Mouse (Mus musculus): ENCODE measurements at regions not wholly inside any gene's neighbourhood (a gene's known extent, or its start where the extent isn't known, plus 50 kb on each side); places are given as distances from the start of the nearest gene placed in this dataset.
"Not testable (repeated sequence)": the region's sequence is repeated elsewhere in the genome, so short reads cannot be mapped to it uniquely, and the experiment has no call there.

GRCm38 (mm10) chr15:24422333-24422942, 991.1 kb downstream of the Basp1 start:
- no peak for DNase-seq
- Histone ChIP-seq H3K4me1 (ENCODE audit: control insufficient read depth, insufficient read depth, low read length) (no peaks in the 10 kb centered on the region), H3K9me3 (ENCODE audit: control insufficient read depth, low read length) (no peaks in the 10 kb centered on the region), H3K36me3 (ENCODE audit: control insufficient read depth, insufficient read depth, low read length) (no peaks in the 10 kb centered on the region), H3K9ac (replicated peaks; ENCODE audit: low read length) (no peak overlapping the region), H3K27me3 (ENCODE audit: control insufficient read depth, insufficient read depth, low read length) (no peaks in the 10 kb centered on the region), H3K4me3 (replicated peaks; ENCODE audit: low read depth, low read length) (no peak overlapping the region), H3K27ac (replicated peaks; ENCODE audit: low read depth, low read length) (no peak overlapping the region), H3K4me2 (ENCODE audit: low read length) (no peak overlapping the region)
- no peak for ATAC-seq (ENCODE audit: low FRiP score, low TSS enrichment)
- 57% methylated on average over 2 of the region's 2 CpGs for WGBS

- no peaks in the 10 kb centered on the region for H3K9me3 ChIP-seq (ENCODE audit: control insufficient read depth, low read length)
- H3K4me2 ChIP-seq (ENCODE audit: low read length), result no peak overlapping the region
- no peak overlapping the region for H3K4me3 ChIP-seq (replicated peaks; ENCODE audit: low read depth, low read length)
- H3K27ac ChIP-seq (replicated peaks; ENCODE audit: low read depth, low read length), result no peak overlapping the region
- ATAC-seq (ENCODE audit: low FRiP score, low TSS enrichment) (no peak), DNase-seq (no peak)
- no peak overlapping the region for H3K9ac ChIP-seq (replicated peaks; ENCODE audit: low read length)
- WGBS, result 79% methylated on average over 1 of the region's 1 CpGs
- H3K27me3 ChIP-seq (ENCODE audit: control insufficient read depth, insufficient read depth, low read length), result no peaks in the 10 kb centered on the region
- H3K4me1 ChIP-seq (ENCODE audit: control insufficient read depth, insufficient read depth, low read length), result no peaks in the 10 kb centered on the region
- no peaks in the 10 kb centered on the region for H3K36me3 ChIP-seq (ENCODE audit: control insufficient read depth, insufficient read depth, low read length)
Measured at GRCm38 (mm10) chr15:24419736-24420135, 993.8 kb downstream of the Basp1 start.

DNA sequence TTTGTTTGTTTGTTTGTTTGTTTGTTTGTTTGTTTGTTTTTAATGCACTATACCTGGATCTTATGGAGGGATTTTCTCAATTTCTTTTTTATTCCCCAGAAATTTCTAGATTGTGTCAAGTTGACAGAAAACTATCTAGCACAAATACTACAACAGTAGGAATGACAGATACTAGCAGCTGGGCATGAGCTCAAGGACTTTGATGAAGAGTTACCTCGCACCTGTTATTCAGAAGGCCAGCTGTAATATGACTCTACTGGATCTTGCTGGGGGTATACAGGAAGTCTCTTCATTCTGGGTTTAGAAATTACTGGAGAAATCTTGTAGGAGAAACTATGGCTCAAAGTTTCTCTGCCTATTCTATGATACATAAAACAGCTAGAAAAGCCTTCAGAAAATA, 994.4 kb downstream of the Basp1 start:
- H3K9me3 ChIP-seq (ENCODE audit: control insufficient read depth, low read length), result no peaks in the 10 kb centered on the region
- 90% methylated on average over 1 of the region's 1 CpGs for WGBS
- no peak overlapping the region for H3K4me3 ChIP-seq (replicated peaks; ENCODE audit: low read depth, low read length)
- H3K4me2 ChIP-seq (ENCODE audit: low read length), result no peak overlapping the region
- no peak for DNase-seq
- H3K36me3 ChIP-seq (ENCODE audit: control insufficient read depth, insufficient read depth, low read length), result no peaks in the 10 kb centered on the region
- H3K9ac ChIP-seq (replicated peaks; ENCODE audit: low read length), result no peak overlapping the region
- no peaks in the 10 kb centered on the region for H3K27me3 ChIP-seq (ENCODE audit: control insufficient read depth, insufficient read depth, low read length)
- ATAC-seq (ENCODE audit: low FRiP score, low TSS enrichment), result no peak
- no peak overlapping the region for H3K27ac ChIP-seq (replicated peaks; ENCODE audit: low read depth, low read length)
- no peaks in the 10 kb centered on the region for H3K4me1 ChIP-seq (ENCODE audit: control insufficient read depth, insufficient read depth, low read length)

GRCm38 (mm10) chr15:24407691-24408090, 1005.9 kb downstream of the Basp1 start:
- H3K4me3 ChIP-seq (replicated peaks; ENCODE audit: low read depth, low read length), result no peak overlapping the region
- DNase-seq (peak; percentile 86), ATAC-seq (ENCODE audit: low FRiP score, low TSS enrichment) (no peak)
- H3K4me2 ChIP-seq (ENCODE audit: low read length), result no peak overlapping the region
- H3K27ac ChIP-seq (replicated peaks; ENCODE audit: low read depth, low read length), result no peak overlapping the region
- H3K4me1 ChIP-seq (ENCODE audit: control insufficient read depth, insufficient read depth, low read length), result no peaks in the 10 kb centered on the region
- no peaks in the 10 kb centered on the region for H3K27me3 ChIP-seq (ENCODE audit: control insufficient read depth, insufficient read depth, low read length)
- H3K9ac ChIP-seq (replicated peaks; ENCODE audit: low read length), result no peak overlapping the region
- H3K36me3 ChIP-seq (ENCODE audit: control insufficient read depth, insufficient read depth, low read length), result no peaks in the 10 kb centered on the region
- WGBS, result 66% methylated on average over 3 of the region's 3 CpGs
- H3K9me3 ChIP-seq (ENCODE audit: control insufficient read depth, low read length), result no peaks in the 10 kb centered on the region

DNA sequence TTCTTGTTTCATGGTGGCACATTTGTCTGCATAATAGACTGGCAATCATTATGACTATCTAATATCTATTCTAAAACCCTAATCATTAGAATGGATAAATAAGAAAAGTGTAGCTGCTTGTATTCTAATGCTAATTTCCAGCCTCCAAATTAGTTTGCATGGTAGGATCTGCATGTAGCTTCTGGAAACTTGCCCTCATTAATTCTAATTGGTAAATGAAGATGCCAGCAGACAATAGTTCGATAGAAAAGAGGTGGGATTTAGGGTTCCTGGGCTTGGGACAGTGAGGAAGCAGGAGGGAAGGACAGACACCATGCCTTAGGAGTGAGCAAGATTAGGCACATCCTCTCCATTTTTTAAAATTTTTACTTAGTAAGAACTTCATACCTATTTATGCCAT, 1008.3 kb downstream of the Basp1 start:
- Histone ChIP-seq H3K4me3 (replicated peaks; ENCODE audit: low read depth, low read length) (no peak overlapping the region), H3K4me2 (ENCODE audit: low read length) (no peak overlapping the region), H3K9ac (replicated peaks; ENCODE audit: low read length) (no peak overlapping the region), H3K4me1 (ENCODE audit: control insufficient read depth, insufficient read depth, low read length) (no peaks in the 10 kb centered on the region), H3K9me3 (ENCODE audit: control insufficient read depth, low read length) (no peaks in the 10 kb centered on the region), H3K27me3 (ENCODE audit: control insufficient read depth, insufficient read depth, low read length) (no peaks in the 10 kb centered on the region), H3K27ac (replicated peaks; ENCODE audit: low read depth, low read length) (no peak overlapping the region), H3K36me3 (ENCODE audit: control insufficient read depth, insufficient read depth, low read length) (no peaks in the 10 kb centered on the region)
- DNase-seq (no peak), ATAC-seq (ENCODE audit: low FRiP score, low TSS enrichment) (no peak)
- WGBS, result 81% methylated on average over 1 of the region's 1 CpGs

DNA sequence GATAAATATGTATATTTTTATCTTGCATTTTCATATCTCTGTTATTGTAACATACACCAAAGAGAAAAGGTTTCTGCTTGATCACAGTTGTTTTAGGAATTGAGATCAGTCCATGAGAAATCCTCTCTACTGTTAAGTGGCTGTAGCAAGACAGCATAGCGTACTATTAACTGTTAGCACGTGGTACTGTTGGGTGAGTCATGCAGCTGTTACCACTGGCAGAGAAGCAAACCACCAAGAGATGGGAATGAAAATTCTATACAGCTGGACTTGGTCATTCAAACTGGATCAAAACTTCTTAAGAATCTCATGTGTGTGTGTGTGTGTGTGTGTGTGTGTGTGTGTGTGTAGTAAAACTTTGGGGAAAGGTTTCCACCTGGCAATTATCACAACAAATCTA, 1013.5 kb downstream of the Basp1 start:
- H3K9me3 ChIP-seq (ENCODE audit: control insufficient read depth, low read length), result no peaks in the 10 kb centered on the region
- no peaks in the 10 kb centered on the region for H3K36me3 ChIP-seq (ENCODE audit: control insufficient read depth, insufficient read depth, low read length)
- no peak overlapping the region for H3K4me2 ChIP-seq (ENCODE audit: low read length)
- no peaks in the 10 kb centered on the region for H3K27me3 ChIP-seq (ENCODE audit: control insufficient read depth, insufficient read depth, low read length)
- WGBS, result 90% methylated on average over 2 of the region's 2 CpGs
- H3K4me3 ChIP-seq (replicated peaks; ENCODE audit: low read depth, low read length), result no peak overlapping the region
- H3K27ac ChIP-seq (replicated peaks; ENCODE audit: low read depth, low read length), result no peak overlapping the region
- ATAC-seq (ENCODE audit: low FRiP score, low TSS enrichment) (no peak), DNase-seq (no peak)
- no peaks in the 10 kb centered on the region for H3K4me1 ChIP-seq (ENCODE audit: control insufficient read depth, insufficient read depth, low read length)
- no peak overlapping the region for H3K9ac ChIP-seq (replicated peaks; ENCODE audit: low read length)

GRCm38 (mm10) chr15:24358398-24358797, 1055.2 kb downstream of the Basp1 start:
- no peak; the same call in 1 of the 2 replicates for ATAC-seq (ENCODE audit: low FRiP score, low TSS enrichment)
- no peak for DNase-seq
- no peaks in the 10 kb centered on the region for H3K4me1 ChIP-seq (ENCODE audit: control insufficient read depth, insufficient read depth, low read length)
- H3K9ac ChIP-seq (replicated peaks; ENCODE audit: low read length), result no peak overlapping the region
- no peak overlapping the region for H3K4me3 ChIP-seq (replicated peaks; ENCODE audit: low read depth, low read length)
- no peaks in the 10 kb centered on the region for H3K9me3 ChIP-seq (ENCODE audit: control insufficient read depth, low read length)
- no peaks in the 10 kb centered on the region for H3K27me3 ChIP-seq (ENCODE audit: control insufficient read depth, insufficient read depth, low read length)
- H3K4me2 ChIP-seq (ENCODE audit: low read length), result no peak overlapping the region
- H3K36me3 ChIP-seq (ENCODE audit: control insufficient read depth, insufficient read depth, low read length), result no peaks in the 10 kb centered on the region
- H3K27ac ChIP-seq (replicated peaks; ENCODE audit: low read depth, low read length), result no peak overlapping the region
- 88% methylated on average over 8 of the region's 8 CpGs for WGBS

GRCm38 (mm10) chr15:24348975-24349560, 1064.5 kb downstream of the Basp1 start:
- H3K4me1 ChIP-seq (ENCODE audit: control insufficient read depth, insufficient read depth, low read length), result no peaks in the 10 kb centered on the region
- no peaks in the 10 kb centered on the region for H3K27me3 ChIP-seq (ENCODE audit: control insufficient read depth, insufficient read depth, low read length)
- H3K27ac ChIP-seq (replicated peaks; ENCODE audit: low read depth, low read length), result no peak overlapping the region
- no peak overlapping the region for H3K4me2 ChIP-seq (ENCODE audit: low read length)
- no peak overlapping the region for H3K4me3 ChIP-seq (replicated peaks; ENCODE audit: low read depth, low read length)
- WGBS, result 67% methylated on average over 1 of the region's 1 CpGs
- ATAC-seq (ENCODE audit: low FRiP score, low TSS enrichment), result peak; percentile 67; the same call in 1 of the 2 replicates
- peak; percentile 36 for DNase-seq
- no peak overlapping the region for H3K9ac ChIP-seq (replicated peaks; ENCODE audit: low read length)
- H3K36me3 ChIP-seq (ENCODE audit: control insufficient read depth, insufficient read depth, low read length), result no peaks in the 10 kb centered on the region
- no peaks in the 10 kb centered on the region for H3K9me3 ChIP-seq (ENCODE audit: control insufficient read depth, low read length)

GRCm38 (mm10) chr15:24335876-24336275, 1077.7 kb downstream of the Basp1 start:
- not testable (repeated sequence) for H3K4me2 ChIP-seq (ENCODE audit: low read length); H3K36me3 ChIP-seq (ENCODE audit: control insufficient read depth, insufficient read depth, low read length); DNase-seq; H3K27ac ChIP-seq (replicated peaks; ENCODE audit: low read depth, low read length); H3K9me3 ChIP-seq (ENCODE audit: control insufficient read depth, low read length); H3K27me3 ChIP-seq (ENCODE audit: control insufficient read depth, insufficient read depth, low read length); H3K4me1 ChIP-seq (ENCODE audit: control insufficient read depth, insufficient read depth, low read length); H3K9ac ChIP-seq (replicated peaks; ENCODE audit: low read length); ATAC-seq (ENCODE audit: low FRiP score, low TSS enrichment); H3K4me3 ChIP-seq (replicated peaks; ENCODE audit: low read depth, low read length)
- WGBS, result 91% methylated on average over 1 of the region's 1 CpGs
